Mouse (Mus musculus) hindbrain, embryonic 11.5 days (tissue): ENCODE measurements around the gene Fyn. TPM values are rescaled to one million over a fixed set of nuclear protein-coding genes. Genes with fewer than 3 reads are reported as not detected.

Experiments
- ATAC-seq: fragments of 200-750 bp; cut with Nextera tagmentation; 2 replicates; pipeline ENCODE4 v1.8.0; 2017; ENCODE audit warnings: mild to moderate bottlenecking, moderate TSS enrichment, moderate library complexity; ENCODE audit not compliant: low FRiP score
- DNase-seq: peaks from one replicate; pipeline ENCODE4 v3.0.0-alpha.2; 2015; ENCODE audit warnings: low spot score
- H3K27ac ChIP-seq: fragments of 300-500 bp; sonication (generic); 2 replicates; pipeline ENCODE4 v1.5.1; 2014; ENCODE audit warnings: mild to moderate bottlenecking, low read depth, low read length
- H3K27me3 ChIP-seq: fragments of 300-500 bp; sonication (generic); 2 replicates; pipeline ENCODE4 v1.6.1; 2014; ENCODE audit warnings: mild to moderate bottlenecking, low read length, moderate library complexity, mixed read lengths; ENCODE audit not compliant: control insufficient read depth, insufficient read depth
- H3K36me3 ChIP-seq: fragments of 300-500 bp; sonication (generic); 2 replicates; pipeline ENCODE4 v1.6.1; 2014; ENCODE audit warnings: mild to moderate bottlenecking, low read length, moderate library complexity, mixed read lengths; ENCODE audit not compliant: control insufficient read depth, insufficient read depth
- H3K4me1 ChIP-seq: fragments of 300-500 bp; sonication (generic); replicated peaks from 2 replicates; pipeline ENCODE4 v1.6.1; 2014; ENCODE audit warnings: low read length, mixed read lengths; ENCODE audit not compliant: control insufficient read depth, insufficient read depth
- H3K4me2 ChIP-seq: fragments of 300-500 bp; sonication (generic); replicated peaks from 2 replicates; pipeline ENCODE4 v1.6.1; 2014; ENCODE audit warnings: mild to moderate bottlenecking, low read depth, low read length
- H3K4me3 ChIP-seq: fragments of 300-500 bp; sonication (generic); 2 replicates; pipeline ENCODE4 v1.5.1; 2014; ENCODE audit warnings: low read depth, low read length
- H3K9ac ChIP-seq: fragments of 300-500 bp; sonication (generic); 2 replicates; pipeline ENCODE4 v1.6.1; 2014; ENCODE audit warnings: low read depth, low read length
- H3K9me3 ChIP-seq: fragments of 300-500 bp; sonication (generic); 2 replicates; pipeline ENCODE4 v1.6.1; 2016; ENCODE audit warnings: low read length; ENCODE audit not compliant: control insufficient read depth
- WGBS: fragments of 180-500 bp; shearing (Covaris S2); extraction: QIAGEN DNeasy Blood & Tissue Kit; methylation state at CpG from one replicate; pipeline ENCODE4 v1.1.7; 2014; 5-methylcytosine and 5-hydroxymethylcytosine counted together
- polyA plus RNA-seq: library from polyadenylated mRNA; unstranded; fragments of >200 nt; fragmentation: Nextera tagmentation; extraction: Ambion mirVana; gene quantifications from 2 replicates; pipeline ENCODE4 v1.2.1, GENCODE M21; 2014

The Fyn gene
- polyA plus RNA-seq, 1 experiment from 2014 or later: 51.1 TPM

DNA sequence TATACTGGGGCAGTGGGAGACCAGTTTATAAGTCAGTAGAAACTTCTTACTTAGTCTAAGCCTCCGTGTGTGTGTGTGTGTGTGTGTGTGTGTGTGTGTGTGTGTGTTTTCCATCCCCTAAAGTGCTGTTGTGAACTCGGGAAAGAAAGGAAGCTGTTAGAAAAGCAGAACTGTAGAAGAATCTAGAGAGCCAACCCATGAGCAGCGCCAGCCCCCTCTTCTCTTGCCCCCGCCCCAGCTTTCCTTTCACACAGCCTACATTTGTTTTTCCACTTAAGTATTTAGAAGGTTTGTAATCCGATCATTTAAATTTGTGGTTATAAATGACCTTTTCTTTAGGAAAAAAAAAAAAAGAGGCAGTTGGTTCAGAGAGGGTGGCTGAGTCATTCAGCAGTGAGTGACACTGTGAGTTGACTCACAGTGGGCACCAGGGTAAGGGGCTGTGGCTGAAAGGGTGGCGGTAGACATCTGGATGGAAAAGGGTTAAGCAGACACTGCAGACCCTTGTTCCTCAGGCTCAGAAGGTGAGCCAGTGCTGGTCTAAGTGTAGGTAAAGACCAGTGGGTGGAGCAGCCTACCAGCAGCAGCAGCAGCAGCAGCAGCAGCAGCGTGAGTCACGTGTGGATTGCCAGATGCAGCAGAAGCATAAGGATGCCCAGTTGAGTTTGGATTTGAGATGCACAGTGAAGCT, 66.2 kb downstream of the Fyn start:
- no peak overlapping the region for H3K4me2 ChIP-seq
- no peak for DNase-seq
- WGBS: 67% methylated on average over 8 of the region's 8 CpGs
- no peak overlapping the region for H3K27ac ChIP-seq
- no peaks in the 10 kb centered on the region for H3K36me3 ChIP-seq
- H3K9me3 ChIP-seq: no peaks in the 10 kb centered on the region
- H3K4me1 ChIP-seq: peaks cover 2% of the 10 kb centered on the region
- ATAC-seq: no peak
- H3K9ac ChIP-seq: no peak overlapping the region
- H3K27me3 ChIP-seq: no peaks in the 10 kb centered on the region
- no peak overlapping the region for H3K4me3 ChIP-seq

DNA sequence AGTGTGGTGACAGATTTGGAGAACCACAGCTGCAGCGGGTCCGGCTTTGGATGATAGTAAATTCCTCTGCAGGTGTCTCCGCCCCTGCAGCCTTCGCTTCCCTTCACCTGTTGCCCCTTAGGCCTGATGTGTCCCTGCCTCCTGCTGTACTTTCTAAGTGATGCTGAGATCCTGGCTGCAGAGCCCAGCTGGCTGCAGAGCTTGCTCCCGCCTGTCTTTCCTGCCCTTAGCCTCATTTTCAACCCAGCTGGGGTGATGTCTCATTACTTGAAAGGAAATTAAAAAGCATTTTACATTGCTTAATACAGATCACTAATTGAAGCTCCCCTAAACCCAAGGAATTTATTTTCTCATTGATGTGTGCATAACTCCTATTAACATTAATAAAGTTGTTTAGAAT, 70.2 kb downstream of the Fyn start:
- no peaks in the 10 kb centered on the region for H3K9me3 ChIP-seq
- DNase-seq (no peak), ATAC-seq (no peak)
- H3K9ac ChIP-seq: no peak overlapping the region
- no peak overlapping the region for H3K4me2 ChIP-seq
- no peaks in the 10 kb centered on the region for H3K36me3 ChIP-seq
- H3K4me1 ChIP-seq: no peaks in the 10 kb centered on the region
- no peaks in the 10 kb centered on the region for H3K27me3 ChIP-seq
- H3K4me3 ChIP-seq: no peak overlapping the region
- H3K27ac ChIP-seq: no peak overlapping the region
- WGBS: 67% methylated on average over 5 of the region's 5 CpGs

DNA sequence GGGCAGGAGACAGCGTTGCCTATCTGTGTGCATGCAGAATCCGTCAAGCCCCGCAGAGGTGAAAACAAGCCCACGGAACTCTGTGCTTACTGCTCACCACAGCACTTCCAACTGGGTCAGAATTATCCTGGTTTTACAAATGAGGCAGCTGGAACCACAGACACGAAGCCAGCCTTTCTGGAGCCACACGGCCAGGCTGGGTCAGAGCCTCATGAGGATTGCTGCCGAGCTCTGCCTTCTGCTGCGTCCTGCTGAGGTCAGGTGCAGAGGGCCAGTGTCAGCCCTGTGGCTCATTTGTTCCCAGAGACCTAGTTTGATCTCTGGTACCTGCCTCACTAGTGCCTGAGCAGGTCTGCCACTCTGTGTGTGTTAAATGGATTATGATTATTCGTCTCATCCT, 71.9 kb downstream of the Fyn start:
- Histone ChIP-seq H3K27ac (no peak overlapping the region), H3K9me3 (no peaks in the 10 kb centered on the region), H3K36me3 (no peaks in the 10 kb centered on the region), H3K4me1 (no peaks in the 10 kb centered on the region), H3K4me3 (no peak overlapping the region), H3K9ac (no peak overlapping the region), H3K4me2 (no peak overlapping the region), H3K27me3 (no peaks in the 10 kb centered on the region)
- DNase-seq (no peak), ATAC-seq (no peak)
- 67% methylated on average over 9 of the region's 9 CpGs for WGBS

DNA sequence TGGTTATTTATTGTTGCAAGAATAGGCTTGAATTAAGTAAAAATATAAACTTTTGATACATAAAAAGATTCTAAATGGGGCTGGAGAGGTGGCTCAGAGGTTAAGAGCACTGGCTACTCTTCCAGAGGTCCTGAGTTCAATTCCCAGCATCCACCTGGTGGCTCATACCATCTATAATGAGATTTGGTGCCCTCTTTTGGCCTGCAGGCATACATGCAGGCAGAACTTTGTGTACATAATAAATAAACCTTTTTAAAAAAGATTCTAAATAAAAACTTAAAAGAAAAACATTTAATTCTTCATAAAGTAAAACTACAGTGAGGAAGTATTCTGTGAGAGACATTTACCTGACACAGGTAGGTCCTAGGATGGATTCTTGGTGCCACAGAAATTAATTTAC, 73.0 kb downstream of the Fyn start:
- Histone ChIP-seq H3K27ac (no peak overlapping the region), H3K36me3 (no peaks in the 10 kb centered on the region), H3K4me3 (no peak overlapping the region), H3K9me3 (no peaks in the 10 kb centered on the region), H3K4me1 (no peaks in the 10 kb centered on the region), H3K4me2 (no peak overlapping the region), H3K9ac (no peak overlapping the region), H3K27me3 (no peaks in the 10 kb centered on the region)
- DNase-seq (no peak), ATAC-seq (no peak)

DNA sequence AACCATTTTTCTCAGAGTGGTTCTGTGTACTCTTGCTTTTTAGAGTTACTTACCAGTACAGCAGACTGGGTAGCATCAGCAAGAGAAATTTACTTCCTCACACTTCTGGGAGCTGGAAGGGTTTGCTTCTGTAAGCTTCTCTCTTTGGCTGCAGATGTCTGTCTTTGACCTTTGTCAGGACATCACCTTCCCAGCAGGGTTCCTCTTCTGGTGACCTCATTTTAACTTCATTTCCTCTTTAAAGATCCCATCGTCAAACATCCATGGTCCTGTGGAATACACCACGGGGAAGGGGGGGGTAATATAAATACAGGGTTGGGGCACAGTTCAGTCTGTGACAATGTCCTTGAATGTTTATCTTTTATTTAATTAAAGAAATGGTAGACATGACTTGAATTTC, 74.5 kb downstream of the Fyn start:
- ATAC-seq (no peak), DNase-seq (no peak)
- 54% methylated on average over 2 of the region's 2 CpGs for WGBS

DNA sequence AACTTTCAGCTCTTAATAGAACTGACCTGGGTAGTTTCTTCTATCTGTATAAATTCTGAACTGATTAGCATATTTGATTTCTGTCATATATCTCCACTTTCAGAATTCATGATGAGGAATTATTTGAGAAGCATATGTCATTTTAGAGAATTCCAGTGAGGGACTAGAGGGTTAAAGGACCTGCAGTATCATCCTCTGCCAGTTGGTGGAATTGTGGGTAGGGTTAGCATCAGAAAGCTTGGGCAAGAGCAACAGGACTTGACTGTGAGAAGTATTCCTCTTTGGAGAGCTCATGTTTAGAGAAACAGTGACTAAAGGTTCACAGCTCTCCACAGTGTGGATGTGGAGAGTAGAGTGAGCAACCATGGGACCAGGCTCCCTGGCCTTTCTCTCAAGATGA, 75.3 kb downstream of the Fyn start:
- H3K36me3 ChIP-seq: no peaks in the 10 kb centered on the region
- H3K4me3 ChIP-seq: no peak overlapping the region
- no peak overlapping the region for H3K27ac ChIP-seq
- no peak overlapping the region for H3K4me2 ChIP-seq
- DNase-seq (no peak), ATAC-seq (no peak)
- H3K9me3 ChIP-seq: no peaks in the 10 kb centered on the region
- no peaks in the 10 kb centered on the region for H3K27me3 ChIP-seq
- no peak overlapping the region for H3K9ac ChIP-seq
- H3K4me1 ChIP-seq: no peaks in the 10 kb centered on the region

More for the DNA sequence above, 74.5 kb downstream of the Fyn start:
- Histone ChIP-seq H3K9me3 (no peaks in the 10 kb centered on the region), H3K27me3 (no peaks in the 10 kb centered on the region), H3K4me2 (no peak overlapping the region), H3K4me1 (no peaks in the 10 kb centered on the region), H3K36me3 (no peaks in the 10 kb centered on the region), H3K4me3 (no peak overlapping the region), H3K27ac (no peak overlapping the region), H3K9ac (no peak overlapping the region)

DNA sequence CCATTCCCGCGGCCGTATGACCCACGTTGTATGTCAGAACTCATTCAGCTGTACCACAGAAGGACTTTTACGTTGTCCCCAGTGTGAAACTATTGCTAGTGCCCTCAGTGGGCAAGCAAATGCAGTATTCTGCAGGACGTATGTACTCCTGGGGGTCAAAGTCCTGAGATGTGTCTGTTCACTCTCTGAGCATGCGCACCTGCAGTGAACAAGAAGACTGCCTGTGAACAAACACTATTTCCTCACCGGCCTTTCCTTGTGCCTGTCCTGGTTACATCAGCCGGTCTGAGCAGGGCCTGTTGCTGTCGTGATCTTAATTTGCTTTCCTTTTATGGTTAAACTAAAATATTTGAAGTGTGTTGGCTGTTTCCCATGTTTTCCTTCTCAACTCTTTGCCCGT, 77.2 kb downstream of the Fyn start:
- no peak overlapping the region for H3K9ac ChIP-seq
- H3K36me3 ChIP-seq: no peaks in the 10 kb centered on the region
- no peak overlapping the region for H3K4me2 ChIP-seq
- 94% methylated on average over 11 of the region's 11 CpGs for WGBS
- H3K4me3 ChIP-seq: no peak overlapping the region
- DNase-seq (no peak), ATAC-seq (no peak)
- no peaks in the 10 kb centered on the region for H3K9me3 ChIP-seq
- 0 out of 2 replicates have a peak, but pooled peaks cover 2% of the 10 kb centered on the region for H3K4me1 ChIP-seq
- H3K27me3 ChIP-seq: no peaks in the 10 kb centered on the region
- H3K27ac ChIP-seq: no peak overlapping the region

DNA sequence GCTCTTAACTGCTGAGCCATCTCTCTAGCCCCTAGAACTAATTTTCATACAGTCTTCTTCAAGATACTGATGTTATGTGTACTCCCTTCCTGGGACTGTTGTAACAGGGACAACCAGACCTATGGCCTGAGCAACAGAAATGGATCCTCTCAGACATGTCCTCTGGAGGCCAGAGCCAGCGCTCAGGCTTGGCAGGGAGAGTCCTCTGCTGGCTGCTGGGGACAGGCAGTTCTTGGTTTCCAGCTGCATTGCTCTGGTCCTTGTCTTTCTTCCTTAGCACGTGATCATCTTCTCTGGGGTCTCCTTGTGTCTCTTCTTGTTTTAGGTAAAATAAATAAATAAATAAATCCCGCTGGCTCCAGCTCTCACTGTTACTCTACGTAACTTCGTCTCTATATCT, 78.1 kb downstream of the Fyn start:
- Histone ChIP-seq H3K4me1 (peaks cover 2% of the 10 kb centered on the region; the same call in 1 of the 2 replicates), H3K27ac (no peak overlapping the region), H3K9ac (no peak overlapping the region), H3K36me3 (no peaks in the 10 kb centered on the region), H3K4me3 (no peak overlapping the region), H3K4me2 (no peak overlapping the region), H3K27me3 (no peaks in the 10 kb centered on the region), H3K9me3 (no peaks in the 10 kb centered on the region)
- 94% methylated on average over 5 of the region's 5 CpGs for WGBS
- ATAC-seq (no peak), DNase-seq (no peak)

DNA sequence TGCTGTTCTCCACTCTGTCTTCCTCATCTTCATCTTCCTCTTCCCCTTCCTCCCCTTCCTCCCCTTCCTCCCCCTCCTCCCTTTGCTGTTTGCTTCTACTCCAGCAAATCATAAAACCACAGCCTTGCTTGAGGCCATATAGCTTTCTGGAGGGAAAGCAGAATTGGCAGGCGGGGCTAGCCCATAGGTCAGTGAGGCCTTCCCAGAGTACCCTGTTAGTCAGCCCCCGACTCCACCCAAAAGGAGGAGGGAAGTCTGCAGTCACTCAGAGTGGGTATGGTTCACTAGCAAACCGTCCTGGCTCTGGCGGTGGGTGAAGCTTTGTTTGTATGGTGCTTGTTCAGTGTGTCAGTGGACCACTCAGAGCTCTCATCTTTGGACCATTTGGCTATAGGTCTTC, 80.5 kb downstream of the Fyn start:
- H3K9me3 ChIP-seq: no peaks in the 10 kb centered on the region
- 82% methylated on average over 4 of the region's 4 CpGs for WGBS
- no peak for ATAC-seq
- DNase-seq: no peak
- H3K36me3 ChIP-seq: no peaks in the 10 kb centered on the region
- no peaks in the 10 kb centered on the region for H3K27me3 ChIP-seq
- H3K4me3 ChIP-seq: no peak overlapping the region
- peaks cover 4% of the 10 kb centered on the region; the same call in 1 of the 2 replicates for H3K4me1 ChIP-seq
- H3K27ac ChIP-seq: no peak overlapping the region
- H3K9ac ChIP-seq: no peak overlapping the region
- H3K4me2 ChIP-seq: no peak overlapping the region
